Mouse (Mus musculus) retina, postnatal 1 day (tissue): ENCODE results near the gene Ist1.
A peak's percentile ranks its signal among the peaks of the same experiment; 100 is the strongest.

Experiments
- DNase-seq: peaks from one replicate; pipeline ENCODE4 v3.0.0-alpha.2; 2012

Ist1 gene

GRCm38 (mm10) chr8:109681535-109681934 lies 11.5 kb downstream of the Ist1 start:
- no peak for DNase-seq

GRCm38 (mm10) chr8:109675896-109676643 lies 17.0 kb downstream of the Ist1 start:
- no peak for DNase-seq

- DNase-seq: no peak
Observed at GRCm38 (mm10) chr8:109673596-109673995, 19.5 kb downstream of the Ist1 start.

GRCm38 (mm10) chr8:109672656-109673055 lies 20.4 kb downstream of the Ist1 start:
- no peak for DNase-seq

- no peak for DNase-seq
Observed at GRCm38 (mm10) chr8:109666616-109667015, 26.4 kb downstream of the Ist1 start.

GRCm38 (mm10) chr8:109662328-109662727 lies 30.7 kb downstream of the Ist1 start:
- no peak for DNase-seq

GRCm38 (mm10) chr8:109656860-109657259 lies 36.2 kb downstream of the Ist1 start:
- DNase-seq: no peak

- DNase-seq: peak; percentile 32
Observed at GRCm38 (mm10) chr8:109650801-109651200, 42.3 kb downstream of the Ist1 start.

GRCm38 (mm10) chr8:109648469-109648868 lies 44.6 kb downstream of the Ist1 start:
- no peak for DNase-seq

- no peak for DNase-seq
Observed at GRCm38 (mm10) chr8:109647331-109647730, 45.7 kb downstream of the Ist1 start.

GRCm38 (mm10) chr8:109641236-109641635 lies 51.8 kb downstream of the Ist1 start:
- no peak for DNase-seq

GRCm38 (mm10) chr8:109640410-109640809 lies 52.6 kb downstream of the Ist1 start:
- DNase-seq: no peak

GRCm38 (mm10) chr8:109638851-109639250 lies 54.2 kb downstream of the Ist1 start:
- DNase-seq: no peak

- DNase-seq: no peak
Observed at GRCm38 (mm10) chr8:109635146-109635545, 57.9 kb downstream of the Ist1 start.

GRCm38 (mm10) chr8:109632498-109632897 lies 60.6 kb downstream of the Ist1 start:
- no peak for DNase-seq

GRCm38 (mm10) chr8:109628638-109629037 lies 64.4 kb downstream of the Ist1 start:
- DNase-seq: no peak
